Mouse (Mus musculus): ENCODE results near the gene Ptgis. TPM values are rescaled to one million over a fixed set of nuclear protein-coding genes. Genes with fewer than 3 reads are reported as not detected.

Gene Ptgis
- polyA plus RNA-seq, 1 experiment = 78.8 TPM

GRCm38 (mm10) chr2:167235338-167236018, 4.9 kb downstream of the Ptgis start:
- Histone ChIP-seq H3K36me3 (ENCODE audit: control insufficient read depth, insufficient read depth) (no peaks in the 10 kb centered on the region), H3K79me2 (ENCODE audit: control insufficient read depth, insufficient read depth) (peaks cover 8% of the 10 kb centered on the region), H3K27me3 (ENCODE audit: control insufficient read depth, insufficient read depth, insufficient read length) (no peaks in the 10 kb centered on the region), H3K4me3 (ENCODE audit: insufficient read depth, poor library complexity, severe bottlenecking) (no peak overlapping the region), H3ac (ENCODE audit: control insufficient read depth, insufficient read length, low read depth) (peak overlapping the region; percentile 29), H3K79me3 (ENCODE audit: low read depth) (peaks cover 1% of the 10 kb centered on the region)
- no peak for TF ChIP-seq CEBPB (IDR thresholded peaks at IDR 0.05; ENCODE audit: low read depth)
- no peak for TF ChIP-seq MYOD1 (IDR thresholded peaks at IDR 0.05; ENCODE audit: control insufficient read depth, insufficient read length, low read depth)
- TF ChIP-seq MAX (IDR thresholded peaks at IDR 0.05) = no peak
- no peak for TF ChIP-seq USF1 (IDR thresholded peaks at IDR 0.05; ENCODE audit: low read depth)
- TF ChIP-seq FOSL1 (IDR thresholded peaks at IDR 0.05; ENCODE audit: insufficient read depth, low read length, poor library complexity, severe bottlenecking) = no peak
- no peak for TF ChIP-seq MYOG (IDR thresholded peaks at IDR 0.05; ENCODE audit: control insufficient read depth, extremely low read depth, insufficient read length)
- no peak for TF ChIP-seq CTCF (IDR thresholded peaks at IDR 0.05; ENCODE audit: control insufficient read depth, insufficient read depth, insufficient read length)

GRCm38 (mm10) chr2:167233771-167234170, 6.6 kb downstream of the Ptgis start:
- no peaks in the 10 kb centered on the region for H3K27me3 ChIP-seq (ENCODE audit: control insufficient read depth, insufficient read depth, insufficient read length)
- peaks cover 8% of the 10 kb centered on the region for H3K79me2 ChIP-seq (ENCODE audit: control insufficient read depth, insufficient read depth)
- H3ac ChIP-seq (ENCODE audit: control insufficient read depth, insufficient read length, low read depth) = no peak overlapping the region
- TF ChIP-seq FOSL1 (IDR thresholded peaks at IDR 0.05; ENCODE audit: insufficient read depth, low read length, poor library complexity, severe bottlenecking) (no peak), MAX (IDR thresholded peaks at IDR 0.05) (no peak), USF1 (IDR thresholded peaks at IDR 0.05; ENCODE audit: low read depth) (no peak), CTCF (IDR thresholded peaks at IDR 0.05; ENCODE audit: control insufficient read depth, insufficient read depth, insufficient read length) (no peak), MYOD1 (IDR thresholded peaks at IDR 0.05; ENCODE audit: control insufficient read depth, insufficient read length, low read depth) (no peak), CEBPB (IDR thresholded peaks at IDR 0.05; ENCODE audit: low read depth) (no peak), MYOG (IDR thresholded peaks at IDR 0.05; ENCODE audit: control insufficient read depth, extremely low read depth, insufficient read length) (no peak)
- no peak overlapping the region for H3K4me3 ChIP-seq (ENCODE audit: insufficient read depth, poor library complexity, severe bottlenecking)
- H3K36me3 ChIP-seq (ENCODE audit: control insufficient read depth, insufficient read depth) = no peaks in the 10 kb centered on the region
- H3K79me3 ChIP-seq (ENCODE audit: low read depth) = peaks cover 1% of the 10 kb centered on the region

- H3ac ChIP-seq (ENCODE audit: control insufficient read depth, insufficient read length, low read depth) = no peak overlapping the region
- TF ChIP-seq USF1 (IDR thresholded peaks at IDR 0.05; ENCODE audit: low read depth) = no peak
- TF ChIP-seq MYOD1 (IDR thresholded peaks at IDR 0.05; ENCODE audit: control insufficient read depth, insufficient read length, low read depth) = no peak
- no peak for TF ChIP-seq CEBPB (IDR thresholded peaks at IDR 0.05; ENCODE audit: low read depth)
- TF ChIP-seq MYOG (IDR thresholded peaks at IDR 0.05; ENCODE audit: control insufficient read depth, extremely low read depth, insufficient read length) = no peak
- TF ChIP-seq CTCF (IDR thresholded peaks at IDR 0.05; ENCODE audit: control insufficient read depth, insufficient read depth, insufficient read length) = no peak
- TF ChIP-seq FOSL1 (IDR thresholded peaks at IDR 0.05; ENCODE audit: insufficient read depth, low read length, poor library complexity, severe bottlenecking) = no peak
- TF ChIP-seq MAX (IDR thresholded peaks at IDR 0.05) = no peak
- no peaks in the 10 kb centered on the region for H3K27me3 ChIP-seq (ENCODE audit: control insufficient read depth, insufficient read depth, insufficient read length)
- H3K79me2 ChIP-seq (ENCODE audit: control insufficient read depth, insufficient read depth) = peaks cover 8% of the 10 kb centered on the region
- H3K4me3 ChIP-seq (ENCODE audit: insufficient read depth, poor library complexity, severe bottlenecking) = no peak overlapping the region
- no peaks in the 10 kb centered on the region for H3K36me3 ChIP-seq (ENCODE audit: control insufficient read depth, insufficient read depth)
- H3K79me3 ChIP-seq (ENCODE audit: low read depth) = peaks cover 1% of the 10 kb centered on the region
Observed at GRCm38 (mm10) chr2:167233009-167233335, 7.4 kb downstream of the Ptgis start.

- TF ChIP-seq MAX (IDR thresholded peaks at IDR 0.05) = no peak
- no peak for TF ChIP-seq CTCF (IDR thresholded peaks at IDR 0.05; ENCODE audit: control insufficient read depth, insufficient read depth, insufficient read length)
- peak; percentile 62 for TF ChIP-seq FOSL1 (IDR thresholded peaks at IDR 0.05; ENCODE audit: insufficient read depth, low read length, poor library complexity, severe bottlenecking)
- no peak for TF ChIP-seq USF1 (IDR thresholded peaks at IDR 0.05; ENCODE audit: low read depth)
- no peak for TF ChIP-seq MYOG (IDR thresholded peaks at IDR 0.05; ENCODE audit: control insufficient read depth, extremely low read depth, insufficient read length)
- TF ChIP-seq MYOD1 (IDR thresholded peaks at IDR 0.05; ENCODE audit: control insufficient read depth, insufficient read length, low read depth) = peak; percentile 40
- peak; percentile 41 for TF ChIP-seq CEBPB (IDR thresholded peaks at IDR 0.05; ENCODE audit: low read depth)
- H3K79me2 ChIP-seq (ENCODE audit: control insufficient read depth, insufficient read depth) = peaks cover 2% of the 10 kb centered on the region
- no peaks in the 10 kb centered on the region for H3K36me3 ChIP-seq (ENCODE audit: control insufficient read depth, insufficient read depth)
- peaks cover 1% of the 10 kb centered on the region for H3K79me3 ChIP-seq (ENCODE audit: low read depth)
- H3K27me3 ChIP-seq (ENCODE audit: control insufficient read depth, insufficient read depth, insufficient read length) = no peaks in the 10 kb centered on the region
- no peak overlapping the region for H3K4me3 ChIP-seq (ENCODE audit: insufficient read depth, poor library complexity, severe bottlenecking)
- H3ac ChIP-seq (ENCODE audit: control insufficient read depth, insufficient read length, low read depth) = peak overlapping the region; percentile 32
Observed at GRCm38 (mm10) chr2:167232132-167233008, 8.0 kb downstream of the Ptgis start.

- Histone ChIP-seq H3K27me3 (ENCODE audit: control insufficient read depth, insufficient read depth, insufficient read length) (no peaks in the 10 kb centered on the region), H3K36me3 (ENCODE audit: control insufficient read depth, insufficient read depth) (no peaks in the 10 kb centered on the region), H3K79me2 (ENCODE audit: control insufficient read depth, insufficient read depth) (no peaks in the 10 kb centered on the region), H3K4me3 (ENCODE audit: insufficient read depth, poor library complexity, severe bottlenecking) (no peak overlapping the region), H3ac (ENCODE audit: control insufficient read depth, insufficient read length, low read depth) (no peak overlapping the region), H3K79me3 (ENCODE audit: low read depth) (no peaks in the 10 kb centered on the region)
- no peak for TF ChIP-seq FOSL1 (IDR thresholded peaks at IDR 0.05; ENCODE audit: insufficient read depth, low read length, poor library complexity, severe bottlenecking)
Observed at GRCm38 (mm10) chr2:167230554-167230953, 9.8 kb downstream of the Ptgis start.
